Mouse (Mus musculus) yolk sac, embryonic 10.5 days (tissue): ENCODE data around the gene Scml4.

Experiments
- DNase-seq: peaks from one replicate; pipeline ENCODE4 v3.0.0-alpha.2; 2017; ENCODE audit warnings: low spot score

The Scml4 gene

DNA sequence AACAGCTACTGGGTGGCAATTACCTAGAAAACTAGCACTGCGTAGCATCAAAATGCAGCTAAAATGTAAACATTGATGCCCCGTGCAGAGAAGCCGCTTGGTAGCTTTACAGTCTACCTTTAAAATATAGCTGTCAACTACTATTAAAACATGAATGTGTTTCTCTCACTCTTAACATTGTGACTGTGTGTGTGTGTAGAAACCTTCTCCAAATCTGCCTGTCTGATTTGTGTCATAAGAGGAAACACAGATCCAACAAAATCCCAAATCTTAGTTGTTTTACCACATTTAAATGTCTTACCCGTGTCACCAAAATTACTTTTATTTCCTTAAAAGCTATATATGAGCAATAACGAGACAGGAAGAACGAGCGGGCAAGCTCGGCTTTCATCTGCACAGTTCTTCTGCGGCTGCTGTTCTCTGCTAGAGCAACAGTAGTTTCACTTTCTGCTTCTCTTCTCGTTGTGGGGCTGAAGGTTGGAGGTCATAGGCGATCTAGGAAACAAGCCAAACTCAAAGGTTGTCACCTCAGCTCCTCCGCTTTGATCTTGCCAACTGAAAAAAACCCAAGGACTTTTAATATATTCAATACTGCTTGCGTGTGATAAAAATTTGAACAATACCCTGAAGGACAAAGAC is 2.1 kb downstream of the Scml4 start:
- no peak for DNase-seq

DNA sequence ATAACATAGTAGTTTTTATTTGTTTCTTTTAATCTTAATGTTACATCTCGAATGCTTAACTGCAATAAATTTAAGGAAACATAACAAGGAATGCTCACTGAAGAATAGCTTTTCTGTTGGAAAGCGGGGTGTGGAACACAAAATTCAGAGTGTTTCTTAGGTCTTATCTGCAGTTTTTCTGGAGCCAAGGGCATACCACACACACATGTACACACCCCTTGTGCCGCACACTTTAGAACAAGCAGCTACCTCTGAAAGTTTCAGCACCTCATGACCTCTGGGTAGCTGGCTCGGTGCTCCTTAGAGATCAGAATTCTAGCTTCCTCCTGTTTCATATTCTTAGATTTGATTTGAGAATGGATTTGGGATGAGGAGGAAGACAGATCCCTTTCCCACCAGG is 2.6 kb downstream of the Scml4 start:
- DNase-seq: no peak

DNA sequence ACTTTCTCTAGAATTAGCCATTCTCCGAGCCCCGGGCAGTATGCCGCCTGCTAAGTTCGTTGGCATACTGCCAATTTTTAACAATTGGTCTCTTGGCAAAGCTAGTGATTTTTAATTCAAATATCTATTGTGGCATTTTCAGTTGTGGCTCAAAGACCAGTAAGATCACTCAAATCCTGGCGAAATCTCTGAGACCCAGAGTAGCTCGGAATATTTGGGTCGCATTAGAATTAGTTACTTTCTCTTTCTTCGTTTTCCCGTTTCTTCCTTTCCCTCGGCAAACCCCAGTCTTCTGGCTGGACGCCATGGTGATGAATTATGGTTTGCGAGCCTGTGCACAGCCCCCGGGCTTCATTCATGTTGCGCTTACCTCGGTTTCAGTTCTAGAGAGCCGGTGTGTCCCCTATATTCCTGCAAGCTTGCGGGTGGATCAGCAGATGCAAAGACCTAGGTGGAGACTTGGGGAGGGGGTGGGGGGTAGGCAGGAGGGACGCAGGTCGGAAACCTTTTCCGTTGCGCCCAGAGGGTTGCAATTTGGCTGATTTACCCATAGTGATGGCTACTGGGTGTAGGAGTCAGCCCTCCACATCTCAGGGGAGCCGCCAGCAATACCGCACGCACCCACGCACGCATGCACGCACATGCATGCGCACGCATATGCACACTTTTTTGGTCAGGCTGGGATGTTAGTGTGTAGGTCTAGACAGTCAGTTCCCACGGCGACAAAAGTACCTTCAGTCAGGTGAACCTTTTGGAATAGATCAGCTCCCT is 3.6 kb downstream of the Scml4 start:
- no peak for DNase-seq

DNA sequence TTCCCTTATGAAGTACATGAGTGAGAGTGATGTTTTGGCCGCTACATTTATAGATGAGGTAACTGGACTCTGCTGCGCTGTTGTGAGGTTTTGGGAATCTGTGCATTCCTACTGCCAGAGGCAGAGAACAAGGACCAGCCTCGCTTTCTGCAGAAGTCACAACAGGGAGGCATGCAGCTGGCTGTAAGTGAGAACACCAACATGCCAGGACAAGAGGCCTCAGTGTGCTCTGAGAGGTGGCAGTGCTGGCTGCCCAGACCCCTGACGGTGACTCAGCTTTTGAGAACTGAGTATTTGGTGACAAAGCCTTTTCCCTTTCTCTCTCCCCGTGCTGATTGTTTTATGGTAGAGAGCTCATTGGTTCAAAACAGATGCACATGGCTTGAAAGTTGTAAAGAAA is 4.5 kb downstream of the Scml4 start:
- no peak for DNase-seq

DNA sequence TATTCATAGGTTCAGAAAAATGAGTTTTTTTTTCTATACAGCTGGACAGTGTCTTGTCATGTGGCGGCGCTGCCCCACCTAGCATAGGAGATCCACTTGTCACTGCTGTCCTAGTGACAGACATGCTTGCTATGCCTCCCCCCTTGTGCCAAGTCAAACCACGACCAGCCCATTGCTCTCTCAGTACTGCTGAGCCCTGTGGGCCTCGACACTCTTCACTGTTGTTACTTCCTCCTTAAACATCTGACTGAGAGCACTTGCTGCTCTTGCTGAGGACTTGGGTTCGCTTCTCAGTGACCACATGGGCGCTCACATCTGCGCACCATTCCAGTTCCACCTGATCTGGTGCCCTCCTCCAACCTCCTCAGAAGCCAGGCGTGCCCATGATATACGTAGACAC is 8.2 kb downstream of the Scml4 start:
- DNase-seq: no peak

DNA sequence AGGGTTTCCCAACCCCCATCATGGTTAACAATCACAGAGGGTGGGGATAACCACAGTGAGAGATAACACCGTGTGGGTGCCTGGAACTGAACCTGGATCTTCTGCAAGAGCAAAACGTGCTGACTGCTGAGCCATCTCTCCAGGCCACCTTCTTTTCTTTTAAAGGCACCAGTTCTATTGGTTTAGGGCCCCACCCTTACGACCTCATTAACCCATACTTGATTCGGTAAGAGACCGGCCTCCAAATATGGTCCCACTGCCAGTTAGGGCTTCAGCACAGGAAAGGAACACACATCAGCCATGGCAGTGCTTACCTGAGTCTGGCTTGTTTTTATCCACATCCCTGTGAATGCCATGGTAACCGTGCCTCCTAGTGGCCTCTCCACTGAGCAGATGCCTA is 9.3 kb downstream of the Scml4 start:
- no peak for DNase-seq

DNA sequence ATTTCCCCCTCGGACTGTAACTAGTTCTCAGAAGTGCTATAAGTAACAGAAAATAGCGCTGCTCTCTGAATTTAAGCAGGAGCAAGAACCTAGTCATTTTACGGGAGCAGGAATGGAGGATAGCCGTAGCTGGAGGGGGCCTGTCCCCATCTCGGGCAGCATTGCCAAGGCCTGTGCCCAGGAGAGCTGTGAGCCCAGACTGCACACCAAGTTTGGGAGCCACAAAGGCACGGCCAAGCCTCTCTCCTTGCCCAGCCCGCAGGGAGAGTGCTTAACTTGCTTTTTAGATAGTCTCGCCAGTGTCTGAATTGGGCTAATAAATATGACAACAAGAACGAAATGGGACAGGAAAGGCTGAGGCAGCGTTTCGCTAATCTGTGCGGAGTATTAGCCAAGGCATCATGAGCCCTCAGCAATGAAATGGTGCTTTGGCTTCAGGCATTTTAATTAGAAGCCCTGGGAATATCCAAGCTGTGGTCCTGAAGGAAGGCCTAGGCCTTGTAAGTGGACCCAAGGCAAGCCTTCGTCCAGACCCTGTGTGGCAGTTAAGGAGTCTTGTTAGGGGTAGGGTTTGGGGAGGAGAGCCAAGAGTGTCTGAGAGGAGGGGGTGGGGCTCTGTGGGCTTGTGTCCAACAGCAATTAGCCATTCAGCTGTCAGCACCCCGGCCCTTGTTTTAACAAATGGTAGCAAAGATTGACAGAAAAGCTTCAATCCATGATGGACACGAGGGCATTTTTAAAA is 12.3 kb downstream of the Scml4 start:
- DNase-seq: no peak

DNA sequence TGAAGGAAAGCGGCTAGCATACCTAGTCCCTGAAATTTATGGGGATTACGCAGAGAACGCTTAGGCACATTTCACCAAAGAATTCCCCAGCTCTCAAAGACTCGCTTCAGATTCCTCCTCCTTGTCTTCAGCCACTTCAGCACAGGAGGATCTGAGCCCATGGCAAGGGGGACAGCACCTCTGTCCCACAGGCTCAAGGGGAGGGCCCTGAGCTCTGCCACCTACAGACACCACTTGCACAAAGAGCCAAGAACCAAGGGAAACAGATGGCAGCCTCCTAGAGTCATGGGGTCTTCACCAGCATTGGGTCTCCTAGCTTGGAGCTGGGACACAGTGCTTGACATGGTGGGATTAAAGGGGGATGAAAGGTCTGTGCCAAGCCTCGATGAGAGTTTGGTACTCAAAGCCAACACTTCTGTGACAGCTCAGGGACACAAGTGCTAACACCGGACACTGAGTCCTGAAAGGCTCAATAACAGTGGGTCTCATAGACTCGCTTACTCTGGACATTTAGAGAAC is 13.0 kb downstream of the Scml4 start:
- no peak for DNase-seq

DNA sequence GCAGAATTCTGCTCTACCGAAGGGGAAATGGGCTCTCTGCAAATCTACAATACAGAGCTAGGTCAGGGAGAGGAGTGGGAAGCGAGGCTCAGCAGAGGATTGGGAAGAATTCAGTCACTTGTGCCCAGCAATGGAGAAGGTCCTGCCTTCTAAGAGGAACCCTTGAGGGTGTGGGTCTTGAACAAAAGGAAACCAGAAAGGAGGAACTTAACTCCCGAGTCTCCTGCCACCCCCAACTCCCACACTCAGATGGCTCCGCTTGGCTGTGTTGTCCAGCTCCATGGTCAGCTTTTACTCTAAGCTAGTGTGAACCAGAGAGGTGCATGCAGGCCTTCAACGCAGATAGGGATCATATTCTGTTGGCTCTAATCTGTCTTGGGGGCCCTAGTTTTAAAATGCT is 16.0 kb downstream of the Scml4 start:
- DNase-seq: no peak

DNA sequence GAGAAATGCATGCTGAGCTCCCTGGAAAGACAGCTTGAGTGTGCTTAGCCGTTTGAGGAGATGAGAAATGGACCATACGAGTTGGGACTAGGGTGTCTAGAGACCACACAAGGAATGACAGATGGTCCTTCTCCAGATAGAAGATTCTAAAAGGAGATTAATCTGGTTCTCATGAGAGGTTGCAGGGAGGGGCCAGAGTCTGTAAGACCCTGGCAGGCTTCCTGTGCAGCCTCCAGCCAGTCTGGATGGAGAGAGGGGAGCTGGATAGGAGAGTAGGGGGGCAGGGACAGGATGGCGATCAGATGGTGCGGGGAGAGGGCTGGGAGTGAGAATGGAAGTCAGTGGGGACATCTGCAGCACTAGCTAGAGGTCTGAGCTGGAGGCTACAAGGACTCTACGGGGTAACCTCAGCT is 19.1 kb downstream of the Scml4 start:
- no peak for DNase-seq

DNA sequence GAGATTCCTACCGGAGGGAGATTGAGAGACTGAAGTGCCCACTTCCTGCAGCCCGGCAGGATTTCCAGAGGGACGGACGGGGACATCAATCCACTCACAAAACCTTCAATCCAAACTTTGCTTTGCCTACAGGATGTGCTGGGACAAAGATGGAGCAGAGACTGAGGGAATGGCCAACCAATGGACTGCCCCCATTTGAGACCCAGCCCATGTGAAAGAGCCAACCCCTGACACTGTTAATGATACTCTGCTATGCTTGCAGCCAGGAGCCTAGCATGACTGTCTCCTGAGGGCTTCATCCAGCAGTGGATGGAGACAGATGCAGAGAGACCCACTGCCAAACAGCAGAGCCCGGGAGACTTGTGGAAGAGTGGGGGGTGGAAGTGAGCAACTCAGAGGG is 19.5 kb downstream of the Scml4 start:
- DNase-seq: no peak

DNA sequence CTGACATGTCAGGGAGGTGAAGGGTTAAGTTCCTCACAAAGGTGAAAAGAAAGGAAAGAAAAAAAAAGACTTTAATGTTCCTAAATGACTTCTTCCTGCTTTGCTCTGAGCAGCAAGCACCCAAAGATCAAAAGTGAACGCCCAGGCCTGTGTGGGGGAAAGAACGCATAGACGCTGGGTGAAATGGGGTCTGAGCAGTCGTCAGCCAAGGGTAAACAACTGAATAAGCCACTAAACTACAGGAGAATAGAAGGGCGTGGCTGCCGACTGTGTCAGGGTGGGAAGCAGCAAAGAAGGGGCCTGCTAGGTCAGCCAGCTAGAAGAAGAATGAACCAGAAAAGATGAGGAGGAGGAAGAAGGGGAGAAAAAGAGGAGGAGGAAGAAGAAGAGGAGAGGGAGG is 26.9 kb downstream of the Scml4 start:
- no peak for DNase-seq

DNA sequence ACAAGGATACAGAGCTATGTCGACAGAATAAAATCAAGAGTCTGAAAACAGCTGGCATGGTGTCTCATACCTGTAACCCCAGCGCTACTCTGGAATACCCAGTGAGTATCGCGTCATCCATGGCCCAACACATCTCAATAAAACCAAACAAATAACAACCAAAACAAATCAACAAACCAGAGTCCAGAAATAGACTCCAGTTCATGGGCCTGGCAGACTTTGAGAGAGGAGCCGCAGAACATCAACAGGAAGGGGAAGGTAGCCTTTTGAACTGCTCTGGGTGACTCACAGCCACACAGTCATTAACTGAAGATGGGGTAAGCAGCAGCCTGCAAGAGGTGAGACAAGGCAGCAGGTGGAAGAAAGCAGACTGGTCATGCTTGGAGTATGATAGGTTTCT is 28.1 kb downstream of the Scml4 start:
- no peak for DNase-seq

DNA sequence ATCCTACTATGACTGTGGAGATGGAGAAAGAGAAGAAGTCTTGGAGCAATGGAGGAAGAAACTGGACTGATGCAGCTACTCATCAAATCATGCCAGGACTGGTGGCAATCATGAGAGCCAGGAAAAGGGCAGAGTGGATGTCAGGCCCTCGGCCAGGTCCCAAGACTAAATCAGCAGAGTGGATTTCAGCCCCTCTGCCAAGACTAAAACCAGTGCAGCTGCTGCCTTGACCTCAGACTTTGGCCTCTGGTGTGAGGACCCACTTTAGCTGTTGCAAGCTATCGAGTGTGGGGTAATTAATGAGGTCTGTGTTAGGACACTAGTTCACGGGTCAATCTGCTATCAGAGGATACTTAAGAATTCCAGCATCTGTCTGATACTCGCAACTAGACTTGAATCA is 30.2 kb downstream of the Scml4 start:
- no peak for DNase-seq

DNA sequence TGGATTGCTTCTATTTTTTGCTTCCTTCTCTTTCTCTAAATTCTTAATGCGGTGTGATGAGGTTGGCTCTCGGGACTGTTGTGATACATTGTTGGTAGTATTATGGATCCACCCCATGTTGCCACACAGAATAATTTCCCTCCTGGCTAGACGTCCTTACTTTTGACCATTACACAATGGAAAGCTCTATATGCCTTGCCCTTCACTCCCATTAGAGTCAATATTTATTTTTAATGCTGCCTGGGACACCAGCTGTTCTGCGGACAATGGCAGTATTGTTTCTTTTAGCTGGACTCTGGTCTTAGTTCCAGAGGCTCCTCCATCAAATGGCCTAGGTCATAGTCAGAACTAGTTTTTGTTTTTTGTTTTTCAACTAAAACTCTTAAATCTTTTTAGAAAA is 32.1 kb downstream of the Scml4 start:
- DNase-seq: no peak

DNA sequence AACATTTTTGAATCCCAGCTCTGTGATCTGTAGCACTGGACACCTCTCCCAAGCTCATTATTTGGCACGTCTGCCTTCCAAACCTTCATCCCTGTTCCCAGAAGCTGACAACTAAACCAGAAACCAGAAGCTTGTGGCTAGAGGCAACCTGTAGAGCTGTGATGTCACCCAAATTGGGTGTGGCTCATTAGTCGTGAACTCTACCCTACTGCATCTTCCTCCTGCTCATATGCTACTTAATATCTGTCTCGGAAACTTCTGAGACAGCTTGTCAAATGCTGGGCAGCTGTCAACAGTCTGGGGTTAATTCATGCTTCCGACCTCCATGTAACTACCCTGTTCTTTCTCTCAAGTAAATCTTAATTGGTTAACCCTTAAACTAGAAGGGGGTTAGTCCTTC is 32.8 kb downstream of the Scml4 start:
- no peak for DNase-seq

DNA sequence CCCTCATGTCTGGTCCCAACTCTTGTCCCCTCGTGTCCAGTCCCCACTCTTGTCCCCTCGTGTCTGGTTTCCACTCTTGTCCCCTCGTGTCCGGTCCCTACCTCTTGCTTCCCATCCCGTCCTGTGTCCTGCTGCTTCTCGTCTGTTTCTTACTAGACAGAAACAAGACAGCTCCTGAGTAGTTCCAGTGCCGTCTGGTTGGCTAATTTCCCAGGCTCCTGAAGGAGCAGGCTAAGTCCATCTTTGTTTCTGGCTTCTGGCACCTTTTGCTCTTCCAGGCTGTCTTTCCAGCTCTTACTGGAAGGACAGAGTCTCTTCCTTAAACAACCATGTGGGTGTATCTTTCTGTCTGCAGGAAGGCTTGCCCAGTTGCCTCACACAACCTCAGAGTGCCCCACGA is 33.7 kb downstream of the Scml4 start:
- no peak for DNase-seq

DNA sequence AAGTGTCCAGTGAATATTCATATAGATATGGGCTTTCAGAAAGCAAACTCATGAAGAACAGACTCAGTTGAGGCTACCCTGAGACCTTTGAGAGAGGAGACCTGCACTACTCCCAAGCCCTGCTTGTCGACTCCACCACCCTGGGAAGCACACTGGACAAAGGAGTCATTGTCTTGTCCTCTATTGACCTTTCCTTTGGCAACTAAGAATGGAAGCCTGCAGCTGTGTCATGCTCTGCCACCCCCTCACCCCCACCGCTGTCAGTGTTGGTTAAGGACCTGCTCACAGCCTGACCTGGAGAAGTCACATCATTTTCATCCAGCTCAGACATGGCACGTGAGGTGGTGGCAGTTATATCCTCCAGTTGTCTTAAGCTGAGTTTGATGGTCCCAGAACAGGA is 34.1 kb downstream of the Scml4 start:
- DNase-seq: no peak

DNA sequence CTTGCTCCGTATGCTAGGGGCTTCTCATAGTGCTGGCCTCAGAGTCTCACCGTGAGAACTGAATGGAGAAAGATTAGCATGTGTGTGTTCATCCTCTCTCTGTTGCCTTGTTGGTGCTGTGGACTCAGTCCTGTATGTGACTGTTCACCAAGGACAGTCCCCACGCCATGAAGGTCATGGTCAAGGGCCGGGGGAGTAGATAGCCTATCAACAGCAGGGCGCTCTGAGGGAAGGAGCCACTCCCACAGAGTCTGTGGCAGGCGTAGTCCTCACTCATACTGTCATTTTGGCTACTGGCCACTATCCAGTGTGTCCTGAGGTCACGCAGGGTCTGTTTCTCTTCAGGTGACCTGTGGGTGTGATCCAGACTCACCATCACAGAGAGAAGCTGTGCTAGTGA is 34.5 kb downstream of the Scml4 start:
- no peak for DNase-seq

DNA sequence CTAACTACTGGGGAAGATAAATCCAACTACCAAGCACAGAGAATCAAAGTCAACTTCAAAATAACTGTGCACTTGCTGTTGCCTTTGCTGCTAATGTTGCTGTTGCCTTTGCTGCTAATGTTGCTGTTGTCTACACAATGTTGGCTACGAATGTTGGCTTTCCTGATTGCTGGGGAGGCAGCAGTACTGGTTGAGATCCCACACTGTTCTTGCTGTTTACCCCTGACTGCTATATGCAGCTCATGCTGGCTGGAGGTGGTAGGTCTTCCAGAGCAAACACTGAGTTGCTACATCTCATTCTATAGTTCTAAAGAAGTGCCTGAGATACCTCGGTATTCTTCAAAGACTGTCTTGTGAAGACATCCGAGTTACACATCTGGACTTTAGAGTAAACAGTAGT is 36.5 kb downstream of the Scml4 start:
- no peak for DNase-seq

DNA sequence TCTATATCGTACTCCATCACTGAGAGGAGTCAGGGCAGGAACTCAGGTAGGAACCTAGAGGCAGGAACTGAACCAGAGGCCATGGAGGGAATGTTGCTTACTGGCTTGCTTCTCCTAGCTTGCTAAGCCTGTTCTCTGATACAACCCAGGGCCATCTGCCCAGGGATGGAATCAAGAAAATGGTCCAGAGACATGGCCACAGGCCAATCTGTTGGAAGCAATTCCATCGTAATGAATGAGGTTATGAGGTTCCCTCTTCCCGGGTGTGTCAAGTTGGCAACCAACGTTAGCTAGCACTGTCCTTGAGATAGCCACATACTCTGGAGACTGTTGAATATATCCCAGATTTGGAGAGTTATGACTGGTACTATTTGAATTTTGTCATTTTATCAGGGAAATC is 37.0 kb downstream of the Scml4 start:
- no peak for DNase-seq

DNA sequence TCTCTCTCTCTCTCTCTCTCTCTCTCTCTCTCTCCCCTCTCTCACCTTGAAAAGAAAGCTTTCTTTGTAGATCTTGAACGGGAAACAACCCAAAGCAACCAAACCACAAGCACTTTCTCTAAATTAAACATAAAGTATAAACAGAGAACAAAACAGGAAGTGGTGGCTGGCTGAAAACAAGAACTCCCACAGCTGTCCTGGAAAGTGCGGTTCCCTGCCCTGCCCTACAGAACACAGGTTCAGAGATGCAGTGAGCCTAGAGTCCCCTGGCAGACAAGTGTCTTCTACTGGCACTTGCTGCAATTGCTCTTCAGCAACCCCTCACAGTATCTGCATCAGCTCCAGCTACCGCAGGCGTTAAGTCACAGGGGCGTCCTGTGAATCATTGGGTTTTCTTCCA is 37.5 kb downstream of the Scml4 start:
- no peak for DNase-seq

DNA sequence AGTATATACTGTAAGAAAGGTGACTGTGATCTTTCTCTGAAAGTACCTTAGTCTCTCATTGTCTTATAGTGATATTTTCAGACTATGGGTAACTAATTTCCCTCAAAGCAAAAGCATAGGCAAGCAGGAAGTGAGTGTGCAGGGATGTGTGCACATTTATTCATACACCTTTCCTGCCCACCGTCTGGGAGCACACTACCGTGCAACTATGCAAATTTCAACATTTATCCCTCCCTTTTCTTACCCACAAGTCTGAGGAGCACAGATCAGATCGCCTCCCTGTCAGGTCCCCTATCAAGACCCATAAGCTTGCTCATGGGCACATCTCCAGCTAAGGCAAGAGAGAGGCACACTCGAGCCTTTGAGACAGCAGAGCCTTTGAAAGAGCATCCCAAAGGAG is 41.2 kb downstream of the Scml4 start:
- DNase-seq: no peak
